Mouse (Mus musculus) heart, embryonic 11.5 days (tissue): Measurements from ENCODE around the gene Pde6h. TPM values are rescaled to one million over a fixed set of nuclear protein-coding genes. Genes with fewer than 3 reads are reported as not detected.

Experiments used
- ATAC-seq: fragments of 200-750 bp; cut with Nextera tagmentation; replicated peaks from 2 replicates; pipeline ENCODE4 v1.8.0; 2017; ENCODE audit warnings: moderate library complexity; ENCODE audit not compliant: insufficient number of reproducible peaks, low FRiP score, low TSS enrichment
- H3K27ac ChIP-seq: fragments of 300-500 bp; sonication (generic); 2 replicates; pipeline ENCODE4 v1.5.1; 2014; ENCODE audit warnings: mild to moderate bottlenecking, low read depth, low read length
- H3K27me3 ChIP-seq: fragments of 300-500 bp; sonication (generic); 2 replicates; pipeline ENCODE4 v1.6.1; 2014; ENCODE audit warnings: mild to moderate bottlenecking, low read length, mixed read lengths; ENCODE audit not compliant: control insufficient read depth, insufficient read depth
- H3K36me3 ChIP-seq: fragments of 300-500 bp; sonication (generic); 2 replicates; pipeline ENCODE4 v1.6.1; 2014; ENCODE audit warnings: mild to moderate bottlenecking, low read length, moderate library complexity, mixed read lengths; ENCODE audit not compliant: control insufficient read depth, insufficient read depth
- H3K4me1 ChIP-seq: fragments of 300-500 bp; sonication (generic); 2 replicates; pipeline ENCODE4 v1.6.1; 2014; ENCODE audit warnings: low read length; ENCODE audit not compliant: control insufficient read depth, insufficient read depth
- H3K4me2 ChIP-seq: fragments of 300-500 bp; sonication (generic); 2 replicates; pipeline ENCODE4 v1.6.1; 2014; ENCODE audit warnings: mild to moderate bottlenecking, moderate library complexity
- H3K4me3 ChIP-seq: fragments of 300-500 bp; sonication (generic); 2 replicates; pipeline ENCODE4 v1.5.1; 2014; ENCODE audit warnings: low read depth, low read length
- H3K9ac ChIP-seq: fragments of 300-500 bp; sonication (generic); 2 replicates; pipeline ENCODE4 v1.6.1; 2014; ENCODE audit warnings: mild to moderate bottlenecking, low read depth, low read length, moderate library complexity
- H3K9me3 ChIP-seq: fragments of 300-500 bp; sonication (generic); replicated peaks from 2 replicates; pipeline ENCODE4 v1.6.1; 2016; ENCODE audit warnings: low read length; ENCODE audit not compliant: control insufficient read depth
- WGBS: fragments of 180-500 bp; shearing (Covaris S2); extraction: QIAGEN DNeasy Blood & Tissue Kit; methylation state at CpG from one replicate; pipeline ENCODE4 v1.1.7; 2014; ENCODE audit not compliant: insufficient replicate concordance; 5-methylcytosine and 5-hydroxymethylcytosine counted together
- polyA plus RNA-seq: library from polyadenylated mRNA; unstranded; fragments of >200 nt; fragmentation: Nextera tagmentation; extraction: Ambion mirVana; gene quantifications from 2 replicates; pipeline ENCODE4 v1.2.1, GENCODE M21; 2014

Pde6h gene
- polyA plus RNA-seq, 1 experiment from 2014 or later: 0.43 TPM

DNA sequence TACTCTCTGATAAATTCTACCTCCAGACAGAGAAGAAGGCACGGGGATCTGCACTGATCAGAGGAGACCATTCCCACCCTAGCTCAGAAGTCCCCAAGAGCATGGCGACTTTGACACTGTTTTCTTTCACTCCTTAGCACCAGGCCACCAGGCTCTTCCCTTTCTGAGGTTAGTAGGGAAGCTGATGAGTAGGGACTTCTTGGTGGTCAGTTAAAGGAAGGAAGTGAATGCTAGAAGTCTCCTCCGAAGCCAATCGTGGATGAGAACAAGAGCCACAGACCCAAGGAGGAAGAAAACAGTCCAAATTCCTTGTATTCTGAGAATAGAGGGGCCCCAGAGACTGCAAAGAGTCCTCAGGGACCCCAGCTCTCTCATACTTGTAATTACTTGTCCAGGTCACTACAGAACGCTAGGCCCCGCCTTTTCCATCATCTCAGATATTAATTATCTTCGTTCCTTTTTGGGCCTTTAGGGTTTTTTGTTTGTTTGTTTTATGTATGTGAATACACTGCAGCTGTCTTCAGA, 65.0 kb downstream of the Pde6h start:
- Histone ChIP-seq H3K4me3 (no peak overlapping the region), H3K9ac (no peak overlapping the region), H3K27ac (no peak overlapping the region), H3K4me1 (no peaks in the 10 kb centered on the region), H3K9me3 (no peaks in the 10 kb centered on the region), H3K4me2 (no peak overlapping the region), H3K27me3 (no peaks in the 10 kb centered on the region), H3K36me3 (no peaks in the 10 kb centered on the region)
- 80% methylated on average over 7 of the region's 7 CpGs for WGBS
- no peak for ATAC-seq

DNA sequence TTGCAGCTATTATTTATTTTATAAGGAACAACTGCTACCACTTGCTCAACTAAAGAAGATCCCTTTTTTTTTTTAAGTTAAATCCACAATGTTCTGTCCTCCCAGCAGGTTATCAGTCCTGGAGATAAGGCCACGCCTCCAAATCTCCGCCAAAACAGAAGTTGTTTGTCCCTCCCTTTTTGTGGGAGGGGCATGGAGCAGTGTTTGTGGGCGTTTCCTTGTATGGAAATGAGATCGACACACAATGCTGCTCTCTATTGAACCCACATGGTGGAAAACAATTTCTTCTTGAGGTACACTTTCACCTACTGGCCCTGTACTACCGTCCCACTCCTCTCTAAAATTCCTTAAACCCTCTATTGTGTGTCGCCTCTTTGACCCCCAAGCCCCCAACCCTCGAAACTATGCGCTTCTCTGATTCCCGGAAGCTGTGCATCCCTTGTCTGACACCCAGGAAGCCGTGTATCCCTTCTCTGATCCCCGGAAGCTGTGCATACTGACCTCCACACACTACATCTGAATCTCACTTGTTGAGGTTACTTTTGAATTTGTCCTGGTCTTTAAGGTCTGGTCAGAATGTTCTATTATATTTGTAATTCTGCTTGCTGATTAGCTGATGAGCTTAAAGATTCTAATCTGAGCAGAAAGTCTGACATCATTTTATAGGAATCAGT, 66.3 kb downstream of the Pde6h start:
- Histone ChIP-seq H3K4me2 (no peak overlapping the region), H3K27me3 (no peaks in the 10 kb centered on the region), H3K9me3 (no peaks in the 10 kb centered on the region), H3K9ac (no peak overlapping the region), H3K4me1 (no peaks in the 10 kb centered on the region), H3K27ac (no peak overlapping the region), H3K4me3 (no peak overlapping the region), H3K36me3 (no peaks in the 10 kb centered on the region)
- WGBS: 29% methylated on average over 11 of the region's 11 CpGs
- no peak for ATAC-seq

DNA sequence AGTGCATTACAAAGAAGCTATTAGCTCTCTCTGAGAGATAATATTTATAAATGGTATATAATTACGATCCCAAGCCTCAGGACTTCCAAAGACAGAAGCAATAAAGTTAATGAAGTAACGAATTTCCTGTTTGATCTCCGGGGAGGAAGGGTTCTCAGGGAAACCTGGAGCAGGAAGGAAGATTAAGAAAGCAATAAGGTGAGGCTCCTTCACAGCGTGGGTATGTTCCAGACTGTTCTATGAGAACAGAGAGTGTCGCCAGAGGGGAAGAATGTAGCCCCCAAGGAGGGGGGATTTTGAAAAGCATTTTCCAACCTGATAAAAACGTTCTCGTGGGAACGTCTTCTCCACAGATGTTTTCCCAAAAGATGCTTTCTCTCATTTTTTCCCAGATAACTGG, 66.9 kb downstream of the Pde6h start:
- no peaks in the 10 kb centered on the region for H3K36me3 ChIP-seq
- H3K4me2 ChIP-seq: no peak overlapping the region
- H3K4me1 ChIP-seq: no peaks in the 10 kb centered on the region
- no peak overlapping the region for H3K4me3 ChIP-seq
- H3K27ac ChIP-seq: no peak overlapping the region
- no peak for ATAC-seq
- H3K27me3 ChIP-seq: no peaks in the 10 kb centered on the region
- no peak overlapping the region for H3K9ac ChIP-seq
- no peaks in the 10 kb centered on the region for H3K9me3 ChIP-seq
- 54% methylated on average over 8 of the region's 8 CpGs for WGBS

DNA sequence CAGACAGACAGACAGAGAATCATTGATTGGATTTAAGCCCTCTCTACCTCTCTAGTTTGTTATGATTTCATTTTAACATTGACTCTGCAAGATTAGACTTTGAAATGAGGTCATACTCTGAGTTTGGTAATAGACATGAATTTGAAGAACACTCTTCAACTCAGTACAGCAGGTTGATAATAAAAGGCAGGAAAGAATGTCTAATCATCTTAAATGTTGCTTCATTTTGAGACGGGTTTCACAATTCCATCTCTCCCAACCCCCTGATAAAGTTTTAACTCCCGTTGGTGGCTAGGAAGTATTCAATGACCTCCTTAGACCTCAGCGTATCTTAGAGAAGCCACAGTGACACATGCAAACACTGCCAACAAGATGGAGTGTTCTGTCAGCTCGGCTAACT, 69.9 kb downstream of the Pde6h start:
- no peaks in the 10 kb centered on the region for H3K27me3 ChIP-seq
- no peaks in the 10 kb centered on the region for H3K9me3 ChIP-seq
- H3K36me3 ChIP-seq: no peaks in the 10 kb centered on the region
- no peak overlapping the region for H3K4me3 ChIP-seq
- no peak overlapping the region for H3K27ac ChIP-seq
- ATAC-seq: no peak
- no peak overlapping the region for H3K9ac ChIP-seq
- WGBS: 61% methylated on average over 4 of the region's 4 CpGs
- H3K4me1 ChIP-seq: no peaks in the 10 kb centered on the region; the same call in 1 of the 2 replicates
- no peak overlapping the region for H3K4me2 ChIP-seq

DNA sequence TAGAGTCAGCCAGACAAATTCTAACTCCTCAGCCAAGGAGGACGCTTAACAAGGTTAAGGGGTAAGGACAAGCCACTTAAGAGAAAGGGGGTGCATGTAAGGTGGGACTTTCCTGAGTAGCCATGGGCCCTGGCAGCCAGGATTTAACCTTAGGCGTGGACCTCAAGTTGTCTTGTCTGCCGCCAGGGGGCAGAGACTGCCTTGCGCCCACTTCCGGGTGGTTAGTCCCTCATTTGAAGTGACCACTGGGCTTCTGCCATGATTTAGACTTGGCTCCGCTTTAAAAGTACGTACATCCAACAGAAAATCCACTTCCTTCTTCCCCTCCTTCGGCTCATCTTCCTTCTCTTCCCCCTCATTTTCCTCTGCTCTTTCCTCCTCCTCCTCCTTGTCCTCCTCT, 71.9 kb downstream of the Pde6h start:
- Histone ChIP-seq H3K4me1 (no peaks in the 10 kb centered on the region; the same call in 1 of the 2 replicates), H3K9ac (no peak overlapping the region), H3K27me3 (no peaks in the 10 kb centered on the region), H3K36me3 (no peaks in the 10 kb centered on the region), H3K4me3 (no peak overlapping the region), H3K9me3 (no peaks in the 10 kb centered on the region), H3K4me2 (no peak overlapping the region), H3K27ac (no peak overlapping the region)
- no peak for ATAC-seq
- 76% methylated on average over 8 of the region's 8 CpGs for WGBS

DNA sequence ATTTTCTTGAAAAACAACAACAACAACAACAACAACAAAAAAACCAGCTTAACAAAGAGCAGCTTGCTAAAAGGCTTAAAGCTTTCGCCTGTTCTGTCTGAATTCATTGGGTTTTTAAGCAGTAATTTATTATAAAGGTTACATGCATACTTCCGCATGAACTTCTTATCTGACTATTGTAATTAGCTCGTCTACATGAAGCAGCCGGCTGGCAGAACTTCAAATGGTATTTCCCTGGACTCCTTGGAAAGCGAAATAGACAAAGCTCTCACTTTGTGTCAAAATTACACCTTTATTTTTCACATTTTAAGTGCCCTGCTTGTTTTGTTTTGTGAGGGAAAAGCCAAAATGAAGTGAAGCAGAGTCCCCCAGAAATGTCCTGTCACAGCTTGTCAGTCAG, 72.7 kb downstream of the Pde6h start:
- no peak for ATAC-seq

DNA sequence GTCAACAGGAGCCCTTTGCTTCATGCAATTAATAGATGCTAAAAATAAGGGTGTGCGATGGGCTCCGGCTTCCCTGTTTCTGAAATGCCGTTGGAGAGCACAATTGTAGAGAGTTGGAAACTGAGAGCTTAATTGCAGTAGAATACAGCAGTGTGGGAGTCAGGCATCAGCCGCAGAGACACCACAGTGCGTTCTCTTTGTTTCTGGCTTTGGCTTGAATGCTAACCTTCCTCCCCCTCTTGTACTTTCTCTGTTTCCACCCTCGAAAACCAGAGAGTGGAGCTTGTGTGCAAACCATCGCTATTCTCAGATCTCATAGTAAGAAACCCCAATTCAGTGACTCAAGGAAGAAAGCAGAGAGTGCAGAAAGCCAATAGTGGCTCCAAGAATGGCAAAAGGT, 74.5 kb downstream of the Pde6h start:
- Histone ChIP-seq H3K4me1 (no peaks in the 10 kb centered on the region; the same call in 1 of the 2 replicates), H3K36me3 (no peaks in the 10 kb centered on the region), H3K27ac (no peak overlapping the region)

More for the DNA sequence above, 72.7 kb downstream of the Pde6h start:
- H3K9ac ChIP-seq: no peak overlapping the region
- no peaks in the 10 kb centered on the region for H3K36me3 ChIP-seq
- no peak overlapping the region for H3K27ac ChIP-seq
- no peaks in the 10 kb centered on the region for H3K9me3 ChIP-seq
- no peaks in the 10 kb centered on the region for H3K27me3 ChIP-seq
- H3K4me1 ChIP-seq: no peaks in the 10 kb centered on the region; the same call in 1 of the 2 replicates
- no peak overlapping the region for H3K4me3 ChIP-seq
- H3K4me2 ChIP-seq: no peak overlapping the region
- WGBS: 51% methylated on average over 5 of the region's 5 CpGs

DNA sequence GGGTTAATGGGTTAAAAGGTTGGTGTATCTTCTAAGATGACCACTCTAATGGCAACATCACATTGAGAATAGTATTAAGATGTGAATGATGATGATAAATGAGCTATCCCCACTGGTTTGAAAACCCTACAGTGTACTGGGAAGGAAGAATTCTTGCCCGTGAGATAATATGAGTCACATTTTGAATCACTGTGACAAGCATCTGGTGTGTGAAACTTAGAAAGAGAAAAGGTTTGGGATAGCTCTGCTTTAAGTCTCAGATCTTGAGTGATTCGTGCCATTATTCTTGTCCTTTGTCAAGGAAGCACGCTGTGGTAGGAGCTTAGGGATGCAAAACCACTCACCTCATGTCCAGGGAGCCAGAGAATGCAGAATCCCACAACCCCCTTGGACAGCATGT, 75.4 kb downstream of the Pde6h start:
- H3K27ac ChIP-seq: no peak overlapping the region
- no peaks in the 10 kb centered on the region; the same call in 1 of the 2 replicates for H3K4me1 ChIP-seq
- no peak overlapping the region for H3K9ac ChIP-seq
- 91% methylated on average over 3 of the region's 3 CpGs for WGBS
- no peak overlapping the region for H3K4me2 ChIP-seq
- no peaks in the 10 kb centered on the region for H3K36me3 ChIP-seq
- ATAC-seq: no peak
- H3K27me3 ChIP-seq: no peaks in the 10 kb centered on the region
- H3K4me3 ChIP-seq: no peak overlapping the region
- no peaks in the 10 kb centered on the region for H3K9me3 ChIP-seq

More for the DNA sequence above, 74.5 kb downstream of the Pde6h start:
- Histone ChIP-seq H3K27me3 (no peaks in the 10 kb centered on the region), H3K4me3 (no peak overlapping the region), H3K4me2 (no peak overlapping the region), H3K9ac (no peak overlapping the region), H3K9me3 (no peaks in the 10 kb centered on the region)
- WGBS: 77% methylated on average over 7 of the region's 7 CpGs
- ATAC-seq: no peak
